Mouse (Mus musculus) liver, embryonic 14.5 days (tissue): Measurements from ENCODE around the gene Alox12e. TPM values are rescaled to one million over a fixed set of nuclear protein-coding genes. Genes with fewer than 3 reads are reported as not detected.

ENCODE experiments used
- ATAC-seq: fragments of 200-750 bp; cut with Nextera tagmentation; 2 replicates; pipeline ENCODE4 v1.8.0; 2017; ENCODE audit warnings: moderate number of reproducible peaks, mild to moderate bottlenecking, moderate library complexity; ENCODE audit not compliant: insufficient read depth
- DNase-seq, 3 experiments: peaks; one replicate each; pipeline ENCODE4 v3.0.0-alpha.2; 2012 to 2013; ENCODE audit warnings: low read depth in 3 of 3, low spot score in 3 of 3
- H3K27ac ChIP-seq: fragments of 300-500 bp; sonication (generic); 2 replicates; pipeline ENCODE4 v1.5.1; 2014; ENCODE audit warnings: moderate library complexity, mild to moderate bottlenecking, control low read depth, inconsistent platforms
- H3K27me3 ChIP-seq: fragments of 300-500 bp; sonication (generic); 2 replicates; pipeline ENCODE4 v1.6.1; 2014; ENCODE audit warnings: mild to moderate bottlenecking, low read length, moderate library complexity; ENCODE audit not compliant: control insufficient read depth, insufficient read depth
- H3K36me3 ChIP-seq: fragments of 300-500 bp; sonication (generic); replicated peaks from 2 replicates; pipeline ENCODE4 v1.6.1; 2014; ENCODE audit warnings: low read depth; ENCODE audit not compliant: control insufficient read depth, insufficient read depth
- H3K4me1 ChIP-seq, 2 experiments: fragments of 200-500 bp in 1 of 2; fragments of 300-500 bp in 1 of 2; sonication (generic) in 1 of 2; replicated peaks; 2 replicates each; pipeline ENCODE4 v1.6.1; 2012 to 2014; ENCODE audit warnings: antibody characterized with exemption in 1 of 2, inconsistent platforms in 1 of 2, low read length in 1 of 2; ENCODE audit not compliant: control insufficient read depth in 2 of 2, insufficient read depth in 2 of 2
- H3K4me2 ChIP-seq: fragments of 300-500 bp; sonication (generic); 2 replicates; pipeline ENCODE4 v1.6.1; 2014; ENCODE audit warnings: low read depth, mild to moderate bottlenecking, control low read depth, moderate library complexity
- H3K4me3 ChIP-seq, 2 experiments: fragments of 200-500 bp in 1 of 2; fragments of 300-500 bp in 1 of 2; sonication (generic) in 1 of 2; 2 replicates each; pipeline ENCODE4 v1.5.1; 2012 to 2014; ENCODE audit warnings: low read depth in 2 of 2, low read length in 2 of 2, mild to moderate bottlenecking in 2 of 2, control low read depth in 1 of 2, inconsistent platforms in 1 of 2, moderate library complexity in 1 of 2; ENCODE audit not compliant: insufficient read depth in 1 of 2
- H3K9ac ChIP-seq: fragments of 300-500 bp; sonication (generic); replicated peaks from 2 replicates; pipeline ENCODE4 v1.6.1; 2014; ENCODE audit warnings: mild to moderate bottlenecking, control low read depth, moderate library complexity
- H3K9me3 ChIP-seq: fragments of 300-500 bp; sonication (generic); 2 replicates; pipeline ENCODE4 v1.6.1; 2016; ENCODE audit warnings: low read length, mixed read lengths; ENCODE audit not compliant: control insufficient read depth
- CTCF ChIP-seq: IDR thresholded peaks from 2 replicates; pipeline ENCODE4 v1.5.1; 2016; ENCODE audit warnings: antibody characterized with exemption, low read depth, control low read depth
- EP300 ChIP-seq: IDR thresholded peaks from 2 replicates; pipeline ENCODE4 v1.6.1; 2016; ENCODE audit warnings: antibody characterized with exemption, low read depth
- WGBS: fragments of 180-500 bp; shearing (Covaris S2); extraction: QIAGEN DNeasy Blood & Tissue Kit; methylation state at CpG from one replicate; pipeline ENCODE4 v1.1.7; 2014; ENCODE audit not compliant: insufficient replicate concordance; 5-methylcytosine and 5-hydroxymethylcytosine counted together
- polyA plus RNA-seq, 2 experiments: library from polyadenylated mRNA; depleted of rRNA in 1 of 2; stranded (reverse) in 1 of 2; unstranded in 1 of 2; fragments of >200 nt; fragmentation: Nextera tagmentation in 1 of 2; extraction: Ambion mirVana in 1 of 2; gene quantifications; 2 replicates each; pipeline versions ENCODE4 v1.2.1 to v1.2.3; 2012 to 2014

The Alox12e gene
- polyA plus RNA-seq, 2 experiments: 0.06 to 0.10 TPM

DNA sequence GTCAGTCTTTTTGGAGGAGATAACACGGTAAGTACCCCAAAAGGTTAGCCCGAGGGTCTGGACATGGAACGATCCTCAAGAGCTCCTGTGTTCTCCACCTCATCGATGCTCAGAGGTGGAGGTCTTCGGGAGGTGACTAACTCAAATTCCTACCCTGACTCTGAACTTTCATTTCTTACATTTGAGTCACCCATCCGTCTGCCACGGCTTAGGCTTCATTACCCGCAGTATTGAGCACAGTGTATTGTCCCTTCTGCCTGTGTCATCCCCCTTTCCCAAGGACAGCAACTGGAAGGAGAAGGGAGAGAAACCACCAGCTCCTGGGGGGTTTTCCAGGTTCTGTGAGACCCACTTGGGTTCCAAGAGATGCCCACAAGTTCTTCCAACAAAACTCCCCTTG is 2.3 kb upstream of the Alox12e start:
- no peaks in the 10 kb centered on the region for H3K9me3 ChIP-seq
- 74% methylated on average over 8 of the region's 8 CpGs for whole genome bisulfite sequencing
- peaks cover 22% of the 10 kb centered on the region for H3K27me3 ChIP-seq

DNA sequence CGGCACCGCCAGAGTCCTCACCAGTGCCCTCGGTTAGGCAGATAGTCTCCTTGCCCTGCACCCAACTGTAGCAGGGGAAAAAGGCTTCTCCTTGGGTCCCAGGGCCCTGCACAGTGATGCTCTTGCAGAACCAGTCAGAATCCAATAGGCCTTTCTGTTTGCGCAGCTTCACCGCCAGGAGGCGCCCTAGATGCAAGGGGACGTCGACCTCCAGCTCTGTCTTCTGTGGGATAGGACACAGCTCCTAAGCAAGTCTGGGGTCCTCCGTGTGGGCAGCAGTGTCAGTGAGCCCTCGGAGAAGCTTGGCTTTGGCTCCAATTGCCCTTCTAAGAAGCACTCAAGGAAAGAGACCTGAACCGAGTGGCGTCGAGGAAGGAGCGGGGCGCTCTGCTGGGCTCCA is 764 bp downstream of the Alox12e start:
- no peaks in the 10 kb centered on the region for H3K9me3 ChIP-seq
- H3K27me3 ChIP-seq: peaks cover 22% of the 10 kb centered on the region
- DNase-seq (peak in 2 of 3 experiments; percentile 24 to 28), ATAC-seq (no peak)
- no peaks in the 10 kb centered on the region for H3K36me3 ChIP-seq
- TF ChIP-seq CTCF (peak; percentile 93), EP300 (no peak)
- no peak overlapping the region for H3K9ac ChIP-seq
- no peak overlapping the region for H3K27ac ChIP-seq
- H3K4me2 ChIP-seq: no peak overlapping the region
- H3K4me3 ChIP-seq: no peak overlapping the region
- H3K4me1 ChIP-seq: peaks cover 0 to 2% of the 10 kb centered on the region in 2 experiments; a peak in 2 of 4 replicates
- 6% methylated on average over 15 of the region's 15 CpGs for WGBS

More for the DNA sequence above, 2.3 kb upstream of the Alox12e start:
- DNase-seq: no peak
- Histone ChIP-seq H3K36me3 (no peaks in the 10 kb centered on the region), H3K4me2 (no peak overlapping the region), H3K9ac (no peak overlapping the region), H3K4me3 (no peak overlapping the region), H3K27ac (no peak overlapping the region), H3K4me1 (peaks cover 0 to 2% of the 10 kb centered on the region in 2 experiments; a peak in 2 of 4 replicates)
- ATAC-seq: no peak
- TF ChIP-seq CTCF (no peak), EP300 (no peak)

DNA sequence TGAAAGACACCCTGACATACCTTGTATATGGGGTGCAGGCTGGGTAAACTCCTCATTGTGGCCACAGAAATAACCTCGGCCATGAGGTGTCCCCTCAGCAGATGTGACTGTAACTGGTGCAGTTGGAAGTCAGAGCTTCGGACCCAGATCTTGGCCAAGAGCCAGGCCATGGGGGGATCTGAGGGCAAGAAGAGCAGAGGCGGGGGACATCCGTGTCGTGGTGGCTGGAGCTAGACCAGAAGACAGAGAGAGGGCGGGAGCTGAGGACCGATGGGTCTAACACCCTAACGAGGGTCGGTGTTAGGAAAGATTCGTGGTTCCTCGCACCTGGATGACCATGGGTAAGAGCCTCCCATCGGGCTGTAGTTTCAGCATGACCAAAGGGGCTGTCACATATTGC is 2.8 kb downstream of the Alox12e start:
- Histone ChIP-seq H3K9me3 (no peaks in the 10 kb centered on the region), H3K9ac (no peak overlapping the region), H3K27ac (no peak overlapping the region), H3K36me3 (no peaks in the 10 kb centered on the region), H3K4me2 (no peak overlapping the region), H3K4me3 (no peak overlapping the region), H3K27me3 (peaks cover 22% of the 10 kb centered on the region), H3K4me1 (no peaks in the 10 kb centered on the region)
- DNase-seq (no peak), ATAC-seq (no peak)
- 53% methylated on average over 12 of the region's 12 CpGs for WGBS
- TF ChIP-seq EP300 (no peak), CTCF (no peak)

DNA sequence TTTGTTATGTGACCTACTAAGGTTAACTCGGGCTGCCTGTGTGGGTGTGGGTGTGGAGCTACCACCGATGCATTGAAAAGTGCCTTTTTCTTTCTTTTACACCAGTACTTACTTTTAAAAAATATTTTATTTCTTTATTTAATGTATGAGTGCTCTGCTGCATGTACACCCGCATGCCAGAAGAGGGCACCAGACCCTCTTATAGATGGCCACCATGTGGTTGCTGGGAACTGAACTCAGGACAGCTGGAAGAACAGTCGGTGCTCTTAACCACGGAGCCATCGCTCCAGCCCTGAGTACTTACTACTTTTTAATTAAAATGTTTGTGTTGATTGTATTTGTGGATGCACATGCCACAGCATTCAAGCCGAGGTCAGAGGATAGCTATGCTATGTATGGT is 8.6 kb downstream of the Alox12e start:
- no peak for ATAC-seq
- Histone ChIP-seq H3K36me3 (no peaks in the 10 kb centered on the region), H3K27ac (no peak overlapping the region), H3K4me2 (no peak overlapping the region), H3K9ac (no peak overlapping the region), H3K27me3 (no peaks in the 10 kb centered on the region), H3K4me3 (no peak overlapping the region), H3K4me1 (no peaks in the 10 kb centered on the region), H3K9me3 (no peaks in the 10 kb centered on the region)
- TF ChIP-seq CTCF (peak; percentile 67), EP300 (no peak)
- DNase-seq: no peak
- 19% methylated on average over 7 of the region's 7 CpGs for WGBS

DNA sequence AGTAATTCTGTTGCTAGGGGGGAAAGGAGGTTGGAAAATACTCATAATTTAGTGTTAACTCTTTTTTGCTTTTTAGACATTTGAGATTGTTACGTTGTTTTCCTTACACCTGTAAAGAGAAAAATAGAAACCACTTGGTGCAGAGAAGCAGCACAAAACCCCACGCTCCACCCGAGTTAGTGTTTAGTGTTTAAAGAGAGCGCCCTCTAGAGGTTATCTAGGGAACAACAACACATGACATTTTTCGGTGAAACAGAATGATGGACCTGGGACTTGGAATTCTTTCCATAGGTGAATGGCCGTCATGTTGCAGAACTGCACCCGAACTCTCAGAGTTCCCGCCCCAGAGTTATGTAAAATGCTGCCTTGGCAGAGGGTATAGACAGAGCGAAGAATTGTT is 13.1 kb downstream of the Alox12e start:
- H3K4me1 ChIP-seq: peaks cover 0 to 5% of the 10 kb centered on the region in 2 experiments; a peak in 1 of 4 replicates
- no peak overlapping the region for H3K4me2 ChIP-seq
- H3K4me3 ChIP-seq: no peak overlapping the region
- ATAC-seq (no peak), DNase-seq (peak; percentile 32 to 35 (median 33))
- H3K27ac ChIP-seq: no peak overlapping the region
- no peak overlapping the region for H3K9ac ChIP-seq
- H3K9me3 ChIP-seq: no peaks in the 10 kb centered on the region
- WGBS: 12% methylated on average over 9 of the region's 9 CpGs
- TF ChIP-seq EP300 (no peak), CTCF (peak; percentile 73)
- no peaks in the 10 kb centered on the region for H3K36me3 ChIP-seq
- H3K27me3 ChIP-seq: no peaks in the 10 kb centered on the region
